Mouse (Mus musculus): ENCODE data around the gene Zfp189. TPM values are rescaled to one million over a fixed set of nuclear protein-coding genes. Genes with fewer than 3 reads are reported as not detected.
"Not testable (repeated sequence)": the region's sequence is repeated elsewhere in the genome, so short reads cannot be mapped to it uniquely, and the experiment has no call there.

The Zfp189 gene
- polyA plus RNA-seq (2012; rRNA removed) = 0.58 and 0.62 TPM in 2 replicates

- no peaks in the 10 kb centered on the region for H3K27me3 ChIP-seq (ENCODE audit: control insufficient read depth, insufficient read depth, low read length)
- WGBS = under 1% methylated on average over 41 of the region's 41 CpGs
- H3K36me3 ChIP-seq (ENCODE audit: control insufficient read depth, insufficient read depth, low read length) = no peaks in the 10 kb centered on the region; the same call in 1 of the 2 replicates
- H3K4me1 ChIP-seq (ENCODE audit: control insufficient read depth, insufficient read depth, insufficient read length) = peaks cover 6% of the 10 kb centered on the region; the same call in 1 of the 2 replicates
- peak; percentile 90 to 91 for DNase-seq (ENCODE audit: low read depth in 1 of 2, low spot score in 2 of 2)
- H3K27ac ChIP-seq (ENCODE audit: insufficient read depth, low read length) = peak within 1 kb of the TSS; percentile 54
- peak within 1 kb of the TSS; percentile 87 for H3K4me3 ChIP-seq (ENCODE audit: extremely low read depth, insufficient read depth, insufficient read length)
- TF ChIP-seq CTCF (IDR thresholded peaks at IDR 0.05; ENCODE audit: extremely low read depth, insufficient read depth, insufficient read length, insufficient replicate concordance) = no peak
- TF ChIP-seq POLR2A (IDR thresholded peaks at IDR 0.05; ENCODE audit: low read depth, low read length) = peak; percentile 46; the same call in 1 of the 2 replicates
These were observed at the start of gene Zfp189, which contains the start of gene Mrpl50 for GRCm38 (mm10) chr4:49520572-49521340. Gene Zfp189 (plus strand): TSS chr4:49521176. Gene Mrpl50 (minus strand): TSS chr4:49521093.

GRCm38 (mm10) chr4:49473435-49474100, 47.4 kb upstream of the Zfp189 start, which contains the start of gene Acnat1:
Gene Acnat1 (minus strand): TSS chr4:49473912.
- DNase-seq (ENCODE audit: low read depth in 1 of 2, low spot score in 2 of 2) = no peak
- no peaks in the 10 kb centered on the region for H3K4me1 ChIP-seq (ENCODE audit: control insufficient read depth, insufficient read depth, insufficient read length)
- no peak within 1 kb of the TSS for H3K27ac ChIP-seq (ENCODE audit: insufficient read depth, low read length)
- no peaks in the 10 kb centered on the region for H3K36me3 ChIP-seq (ENCODE audit: control insufficient read depth, insufficient read depth, low read length)
- TF ChIP-seq CTCF (IDR thresholded peaks at IDR 0.05; ENCODE audit: extremely low read depth, insufficient read depth, insufficient read length, insufficient replicate concordance) = no peak
- no peak for TF ChIP-seq POLR2A (IDR thresholded peaks at IDR 0.05; ENCODE audit: low read depth, low read length)
- WGBS = 49% methylated on average over 3 of the region's 3 CpGs
- H3K27me3 ChIP-seq (ENCODE audit: control insufficient read depth, insufficient read depth, low read length) = no peaks in the 10 kb centered on the region
- H3K4me3 ChIP-seq (ENCODE audit: extremely low read depth, insufficient read depth, insufficient read length) = no peak within 1 kb of the TSS

DNA sequence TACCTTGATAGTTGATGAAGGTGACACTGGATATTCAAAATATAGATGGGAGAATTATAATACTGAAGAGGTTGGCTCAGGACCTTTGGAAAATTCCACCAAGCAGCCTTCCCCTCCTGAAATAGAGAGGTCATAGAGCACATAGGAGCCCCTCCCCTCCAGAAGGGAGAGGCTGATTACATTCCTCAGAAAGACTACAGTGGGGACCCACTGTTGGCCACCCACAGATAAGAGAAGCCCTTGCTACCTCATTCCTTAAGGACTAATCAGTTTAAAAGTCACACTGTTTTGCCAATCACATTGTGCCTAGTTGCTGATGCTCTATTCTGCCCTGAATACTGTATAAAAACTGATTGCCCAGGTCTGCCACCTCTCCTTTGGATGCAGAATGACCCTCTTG, 46.4 kb upstream of the Zfp189 start:
- Histone ChIP-seq H3K27ac (ENCODE audit: insufficient read depth, low read length) (no peak overlapping the region), H3K4me3 (ENCODE audit: extremely low read depth, insufficient read depth, insufficient read length) (no peak overlapping the region), H3K36me3 (ENCODE audit: control insufficient read depth, insufficient read depth, low read length) (no peaks in the 10 kb centered on the region), H3K27me3 (ENCODE audit: control insufficient read depth, insufficient read depth, low read length) (no peaks in the 10 kb centered on the region), H3K4me1 (ENCODE audit: control insufficient read depth, insufficient read depth, insufficient read length) (no peaks in the 10 kb centered on the region)
- no peak for DNase-seq (ENCODE audit: low read depth in 1 of 2, low spot score in 2 of 2)
- TF ChIP-seq CTCF (IDR thresholded peaks at IDR 0.05; ENCODE audit: extremely low read depth, insufficient read depth, insufficient read length, insufficient replicate concordance) (no peak), POLR2A (IDR thresholded peaks at IDR 0.05; ENCODE audit: low read depth, low read length) (no peak)

DNA sequence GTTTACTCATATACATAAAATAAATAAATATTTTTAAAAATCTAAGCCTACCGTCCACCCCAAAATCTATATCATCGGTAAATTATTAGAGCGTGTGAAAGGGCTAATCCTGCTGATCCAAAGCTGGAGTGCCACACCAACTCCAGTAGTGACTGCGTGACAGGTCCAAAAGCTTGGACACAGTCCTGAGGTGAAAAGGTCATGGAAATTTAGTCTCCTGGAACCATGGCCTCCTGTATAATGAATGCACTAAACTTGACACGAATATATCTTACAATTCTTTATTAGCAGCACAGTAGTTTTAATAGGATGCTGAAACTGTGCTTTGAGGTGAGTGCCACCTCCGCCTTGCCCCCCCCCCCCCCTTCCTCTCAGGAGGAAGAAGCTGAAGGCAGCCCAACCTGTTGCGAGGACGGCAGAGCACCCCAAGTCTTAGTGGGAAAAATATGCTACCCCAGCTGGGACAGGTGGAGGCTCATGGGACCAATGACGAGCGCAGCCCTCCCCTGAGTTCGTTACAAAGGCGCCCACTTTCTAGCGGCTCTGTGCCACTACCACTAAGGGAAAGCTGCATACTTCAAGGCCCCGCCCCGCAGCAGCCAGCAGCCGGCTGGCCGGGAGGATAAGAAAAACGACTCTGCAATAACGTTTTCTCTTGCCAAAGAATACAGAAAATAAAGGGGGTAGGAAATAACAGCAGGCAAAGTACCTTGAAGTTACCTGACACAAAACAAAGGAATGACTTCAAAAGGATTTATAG, 42.7 kb upstream of the Zfp189 start:
- TF ChIP-seq POLR2A (IDR thresholded peaks at IDR 0.05; ENCODE audit: low read depth, low read length) (no peak), CTCF (IDR thresholded peaks at IDR 0.05; ENCODE audit: extremely low read depth, insufficient read depth, insufficient read length, insufficient replicate concordance) (no peak)
- no peak overlapping the region for H3K27ac ChIP-seq (ENCODE audit: insufficient read depth, low read length)
- no peak overlapping the region for H3K4me3 ChIP-seq (ENCODE audit: extremely low read depth, insufficient read depth, insufficient read length)
- no peaks in the 10 kb centered on the region for H3K4me1 ChIP-seq (ENCODE audit: control insufficient read depth, insufficient read depth, insufficient read length)
- no peak for DNase-seq (ENCODE audit: low read depth in 1 of 2, low spot score in 2 of 2)
- WGBS = 22% methylated on average over 19 of the region's 19 CpGs
- no peaks in the 10 kb centered on the region for H3K27me3 ChIP-seq (ENCODE audit: control insufficient read depth, insufficient read depth, low read length)
- no peaks in the 10 kb centered on the region for H3K36me3 ChIP-seq (ENCODE audit: control insufficient read depth, insufficient read depth, low read length)

DNA sequence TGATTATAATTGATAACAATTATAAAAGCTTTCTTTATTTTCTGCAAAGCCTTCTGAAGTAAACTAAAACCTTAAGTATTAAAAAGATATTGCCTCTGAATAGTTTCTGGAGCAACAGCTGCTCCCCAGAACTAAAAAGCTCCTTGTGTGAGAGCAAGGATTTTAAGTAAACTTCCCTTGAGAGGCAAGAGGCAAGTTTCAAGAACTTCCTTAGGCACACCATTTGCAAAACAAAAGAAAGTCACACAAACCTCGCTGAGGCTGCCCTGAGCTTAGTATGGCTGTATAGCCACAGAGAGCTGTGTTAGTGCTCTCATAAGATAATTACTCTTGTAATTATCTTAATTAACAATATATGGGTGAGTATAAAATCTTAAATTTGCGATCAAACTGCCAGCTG, 41.9 kb upstream of the Zfp189 start:
- not testable (repeated sequence) for H3K36me3 ChIP-seq (ENCODE audit: control insufficient read depth, insufficient read depth, low read length); H3K4me1 ChIP-seq (ENCODE audit: control insufficient read depth, insufficient read depth, insufficient read length); H3K4me3 ChIP-seq (ENCODE audit: extremely low read depth, insufficient read depth, insufficient read length); H3K27ac ChIP-seq (ENCODE audit: insufficient read depth, low read length); DNase-seq (ENCODE audit: low read depth in 1 of 2, low spot score in 2 of 2); H3K27me3 ChIP-seq (ENCODE audit: control insufficient read depth, insufficient read depth, low read length)
- 59% methylated on average over 2 of the region's 2 CpGs for WGBS

DNA sequence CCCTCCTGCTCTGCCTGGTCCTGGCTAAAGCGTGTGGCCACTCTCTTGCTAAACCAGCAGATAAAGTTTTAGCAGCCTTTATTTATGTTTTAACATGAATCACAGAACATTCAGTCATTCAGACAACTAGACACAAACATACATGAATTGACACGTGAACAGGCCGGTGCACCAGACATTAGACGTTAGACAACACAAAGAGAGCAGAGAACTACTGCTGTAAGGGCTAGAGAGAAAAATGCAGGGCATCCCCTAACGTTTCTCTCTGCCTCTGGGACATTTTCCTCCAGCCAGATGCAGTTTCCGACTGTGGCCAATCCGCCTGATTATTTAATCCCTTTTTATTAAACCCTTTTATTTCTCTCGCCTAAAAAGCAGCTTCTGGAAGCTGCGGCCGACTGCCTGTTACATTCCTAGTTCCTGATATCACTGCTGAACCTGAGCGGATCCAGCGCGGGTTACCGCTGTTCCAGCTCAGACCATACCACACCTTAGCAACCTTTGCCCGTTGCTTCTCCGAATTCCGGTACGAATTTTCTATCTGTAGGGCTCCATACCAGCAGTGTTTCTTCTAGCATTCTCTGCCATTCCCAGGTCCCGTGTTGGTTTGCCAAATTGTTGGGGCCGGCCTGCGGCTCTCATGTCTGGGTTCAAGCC, 40.7 kb upstream of the Zfp189 start:
- H3K4me1 ChIP-seq (ENCODE audit: control insufficient read depth, insufficient read depth, insufficient read length) = no peaks in the 10 kb centered on the region
- no peaks in the 10 kb centered on the region for H3K27me3 ChIP-seq (ENCODE audit: control insufficient read depth, insufficient read depth, low read length)
- no peak overlapping the region for H3K27ac ChIP-seq (ENCODE audit: insufficient read depth, low read length)
- no peak overlapping the region for H3K4me3 ChIP-seq (ENCODE audit: extremely low read depth, insufficient read depth, insufficient read length)
- TF ChIP-seq POLR2A (IDR thresholded peaks at IDR 0.05; ENCODE audit: low read depth, low read length) (no peak), CTCF (IDR thresholded peaks at IDR 0.05; ENCODE audit: extremely low read depth, insufficient read depth, insufficient read length, insufficient replicate concordance) (no peak)
- DNase-seq (ENCODE audit: low read depth in 1 of 2, low spot score in 2 of 2) = no peak
- WGBS = 66% methylated on average over 21 of the region's 21 CpGs
- no peaks in the 10 kb centered on the region for H3K36me3 ChIP-seq (ENCODE audit: control insufficient read depth, insufficient read depth, low read length)

Data from spleen, adult 2 months (tissue).